Mouse (Mus musculus) hindbrain, embryonic 11.5 days (tissue): Measurements from ENCODE around the gene Efr3b. TPM values are rescaled to one million over a fixed set of nuclear protein-coding genes. Genes with fewer than 3 reads are reported as not detected.

Experiments used
- ATAC-seq: fragments of 200-750 bp; cut with Nextera tagmentation; 2 replicates; pipeline ENCODE4 v1.8.0; 2017; ENCODE audit warnings: mild to moderate bottlenecking, moderate TSS enrichment, moderate library complexity; ENCODE audit not compliant: low FRiP score
- DNase-seq: peaks from one replicate; pipeline ENCODE4 v3.0.0-alpha.2; 2015; ENCODE audit warnings: low spot score
- H3K27ac ChIP-seq: fragments of 300-500 bp; sonication (generic); 2 replicates; pipeline ENCODE4 v1.5.1; 2014; ENCODE audit warnings: mild to moderate bottlenecking, low read depth, low read length
- H3K27me3 ChIP-seq: fragments of 300-500 bp; sonication (generic); 2 replicates; pipeline ENCODE4 v1.6.1; 2014; ENCODE audit warnings: mild to moderate bottlenecking, low read length, moderate library complexity, mixed read lengths; ENCODE audit not compliant: control insufficient read depth, insufficient read depth
- H3K36me3 ChIP-seq: fragments of 300-500 bp; sonication (generic); 2 replicates; pipeline ENCODE4 v1.6.1; 2014; ENCODE audit warnings: mild to moderate bottlenecking, low read length, moderate library complexity, mixed read lengths; ENCODE audit not compliant: control insufficient read depth, insufficient read depth
- H3K4me1 ChIP-seq: fragments of 300-500 bp; sonication (generic); replicated peaks from 2 replicates; pipeline ENCODE4 v1.6.1; 2014; ENCODE audit warnings: low read length, mixed read lengths; ENCODE audit not compliant: control insufficient read depth, insufficient read depth
- H3K4me2 ChIP-seq: fragments of 300-500 bp; sonication (generic); replicated peaks from 2 replicates; pipeline ENCODE4 v1.6.1; 2014; ENCODE audit warnings: mild to moderate bottlenecking, low read depth, low read length
- H3K4me3 ChIP-seq: fragments of 300-500 bp; sonication (generic); 2 replicates; pipeline ENCODE4 v1.5.1; 2014; ENCODE audit warnings: low read depth, low read length
- H3K9ac ChIP-seq: fragments of 300-500 bp; sonication (generic); 2 replicates; pipeline ENCODE4 v1.6.1; 2014; ENCODE audit warnings: low read depth, low read length
- H3K9me3 ChIP-seq: fragments of 300-500 bp; sonication (generic); 2 replicates; pipeline ENCODE4 v1.6.1; 2016; ENCODE audit warnings: low read length; ENCODE audit not compliant: control insufficient read depth
- WGBS: fragments of 180-500 bp; shearing (Covaris S2); extraction: QIAGEN DNeasy Blood & Tissue Kit; methylation state at CpG from one replicate; pipeline ENCODE4 v1.1.7; 2014; 5-methylcytosine and 5-hydroxymethylcytosine counted together
- polyA plus RNA-seq: library from polyadenylated mRNA; unstranded; fragments of >200 nt; fragmentation: Nextera tagmentation; extraction: Ambion mirVana; gene quantifications from 2 replicates; pipeline ENCODE4 v1.2.1, GENCODE M21; 2014

Efr3b gene
- polyA plus RNA-seq, 1 experiment from 2014 or later, result 11.2 TPM

DNA sequence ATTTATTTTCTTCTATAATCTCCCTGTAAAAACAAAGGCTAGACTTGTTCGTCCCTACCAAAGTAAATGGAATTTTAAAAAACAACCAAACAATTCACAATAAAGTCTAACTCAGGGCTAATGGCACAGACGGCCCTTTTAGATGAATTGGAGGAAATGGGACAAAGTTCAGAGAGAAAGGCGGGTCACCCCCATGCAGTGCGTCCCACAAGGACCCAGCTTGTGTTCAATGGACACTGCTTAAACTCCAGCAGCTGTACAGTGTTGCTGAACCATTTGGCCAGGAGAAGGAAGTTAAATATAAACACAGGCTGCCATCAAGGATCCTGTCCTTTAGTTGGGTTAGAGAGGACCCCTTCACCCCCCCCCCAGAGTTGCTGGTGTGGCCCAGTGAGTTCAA lies 30.9 kb downstream of the Efr3b start:
- DNase-seq, result no peak
- Histone ChIP-seq H3K9me3 (no peaks in the 10 kb centered on the region), H3K4me2 (no peak overlapping the region), H3K36me3 (no peaks in the 10 kb centered on the region), H3K4me1 (no peaks in the 10 kb centered on the region), H3K9ac (no peak overlapping the region), H3K27me3 (no peaks in the 10 kb centered on the region), H3K27ac (no peak overlapping the region), H3K4me3 (no peak overlapping the region)
- 64% methylated on average over 4 of the region's 4 CpGs for WGBS
- no peak for ATAC-seq

DNA sequence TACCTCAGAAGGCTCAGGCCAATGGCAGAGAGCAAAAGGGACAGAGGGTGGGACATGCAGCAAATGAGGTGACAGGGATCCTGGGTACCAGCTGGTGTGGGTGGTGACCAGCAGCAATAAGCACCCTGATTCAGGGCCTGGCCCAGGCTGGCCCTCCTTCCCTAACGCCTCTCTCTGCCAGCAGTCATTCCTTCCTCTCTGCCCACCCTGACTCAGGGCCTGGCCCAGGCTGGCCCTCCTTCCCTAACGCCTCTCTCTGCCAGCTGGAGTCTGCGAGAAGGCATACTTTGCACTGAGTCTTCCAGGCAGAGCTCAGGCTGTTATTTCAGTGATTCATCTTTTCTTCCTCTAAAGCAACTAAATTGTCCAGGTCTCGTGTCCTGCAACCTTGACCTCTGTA lies 31.5 kb downstream of the Efr3b start:
- H3K27ac ChIP-seq, result peak overlapping the region; percentile 36; the same call in 1 of the 2 replicates
- DNase-seq, result no peak
- H3K4me1 ChIP-seq, result no peaks in the 10 kb centered on the region
- H3K4me2 ChIP-seq, result no peak overlapping the region
- WGBS, result 45% methylated on average over 4 of the region's 4 CpGs
- H3K9ac ChIP-seq, result no peak overlapping the region
- H3K36me3 ChIP-seq, result no peaks in the 10 kb centered on the region
- no peak overlapping the region for H3K4me3 ChIP-seq
- no peaks in the 10 kb centered on the region for H3K27me3 ChIP-seq
- H3K9me3 ChIP-seq, result no peaks in the 10 kb centered on the region
- peak; percentile 60 for ATAC-seq

DNA sequence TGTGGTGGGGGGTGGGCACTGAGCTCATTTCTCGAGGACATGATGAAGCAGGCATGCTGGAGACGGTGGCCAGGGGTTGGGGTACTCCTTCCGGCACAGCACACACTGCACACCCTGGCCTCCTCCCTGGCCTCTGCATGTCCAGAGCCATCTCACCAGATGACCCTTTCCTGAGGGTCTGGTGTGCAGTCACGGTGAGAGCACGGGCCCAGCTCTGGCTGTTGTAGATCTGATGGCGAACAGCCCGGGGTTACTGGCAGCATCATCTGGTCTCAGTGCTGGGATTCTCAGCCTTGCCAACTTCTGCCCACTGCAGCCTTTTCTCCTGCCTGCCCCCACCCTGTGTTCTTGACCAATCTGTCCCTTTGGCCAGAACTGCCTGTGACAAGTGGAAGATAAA lies 32.6 kb downstream of the Efr3b start:
- H3K27ac ChIP-seq, result no peak overlapping the region
- DNase-seq (no peak), ATAC-seq (no peak)
- 84% methylated on average over 7 of the region's 7 CpGs for WGBS
- no peak overlapping the region for H3K4me3 ChIP-seq
- H3K9ac ChIP-seq, result no peak overlapping the region
- no peaks in the 10 kb centered on the region for H3K4me1 ChIP-seq
- H3K36me3 ChIP-seq, result no peaks in the 10 kb centered on the region
- H3K9me3 ChIP-seq, result no peaks in the 10 kb centered on the region
- no peak overlapping the region for H3K4me2 ChIP-seq
- no peaks in the 10 kb centered on the region for H3K27me3 ChIP-seq

- Histone ChIP-seq H3K4me2 (no peak overlapping the region), H3K9ac (no peak overlapping the region), H3K36me3 (no peaks in the 10 kb centered on the region), H3K4me3 (no peak overlapping the region), H3K9me3 (no peaks in the 10 kb centered on the region), H3K27ac (no peak overlapping the region), H3K27me3 (no peaks in the 10 kb centered on the region), H3K4me1 (no peaks in the 10 kb centered on the region)
- DNase-seq (no peak), ATAC-seq (no peak)
- 15% methylated on average over 6 of the region's 6 CpGs for WGBS
These were observed 34.1 kb downstream of the Efr3b start for GRCm38 (mm10) chr12:4004648-4005047.

DNA sequence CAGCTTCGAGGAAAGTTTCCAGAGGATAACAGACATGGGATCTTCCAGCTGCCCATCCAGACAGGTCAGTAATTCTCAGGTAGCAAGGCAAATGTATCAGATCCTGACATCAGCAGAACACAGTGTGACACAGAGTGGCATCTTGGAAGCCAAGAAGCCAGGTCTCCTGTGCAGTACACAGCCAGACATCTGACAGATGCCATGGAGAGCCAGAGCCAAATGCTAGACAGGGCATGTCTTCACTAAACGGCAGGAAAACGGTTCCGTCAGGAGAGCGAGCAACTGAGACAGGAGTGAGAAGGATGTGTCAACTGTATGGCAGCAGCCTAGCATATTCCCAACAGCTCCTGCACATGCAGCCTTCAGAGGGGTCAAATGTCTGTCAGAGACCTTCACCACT lies 38.3 kb downstream of the Efr3b start:
- no peak overlapping the region for H3K27ac ChIP-seq
- ATAC-seq (no peak), DNase-seq (no peak)
- no peaks in the 10 kb centered on the region for H3K4me1 ChIP-seq
- H3K36me3 ChIP-seq, result no peaks in the 10 kb centered on the region
- H3K9me3 ChIP-seq, result no peaks in the 10 kb centered on the region
- H3K9ac ChIP-seq, result no peak overlapping the region
- no peak overlapping the region for H3K4me2 ChIP-seq
- H3K27me3 ChIP-seq, result no peaks in the 10 kb centered on the region
- H3K4me3 ChIP-seq, result no peak overlapping the region
- 97% methylated on average over 5 of the region's 5 CpGs for WGBS

- Histone ChIP-seq H3K4me1 (no peaks in the 10 kb centered on the region), H3K27ac (no peak overlapping the region), H3K4me3 (no peak overlapping the region), H3K27me3 (no peaks in the 10 kb centered on the region), H3K9me3 (no peaks in the 10 kb centered on the region), H3K36me3 (no peaks in the 10 kb centered on the region), H3K4me2 (no peak overlapping the region), H3K9ac (no peak overlapping the region)
- no peak for ATAC-seq
- DNase-seq, result no peak
- WGBS, result 91% methylated on average over 9 of the region's 9 CpGs
These were observed 42.0 kb downstream of the Efr3b start for GRCm38 (mm10) chr12:3996749-3997148.

DNA sequence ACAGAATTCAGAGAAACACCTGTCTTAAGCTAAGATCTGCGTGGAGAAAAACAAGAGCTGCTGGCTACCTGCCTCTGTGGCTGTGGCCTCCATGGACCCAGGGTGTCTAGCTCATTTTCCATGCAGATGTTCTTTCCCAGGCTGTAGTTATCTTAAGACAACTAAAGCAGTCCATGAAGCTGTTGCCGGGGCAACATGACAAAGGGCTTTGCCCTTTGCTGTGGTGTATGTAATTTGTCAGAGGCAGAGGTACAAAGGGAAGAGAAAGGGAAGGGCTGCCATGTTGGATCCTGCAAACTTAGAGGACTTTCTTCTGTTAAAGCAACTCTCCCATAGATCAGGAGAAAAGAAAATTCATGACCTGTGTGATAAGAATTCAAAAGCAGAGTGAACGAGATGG lies 47.7 kb downstream of the Efr3b start:
- no peaks in the 10 kb centered on the region for H3K36me3 ChIP-seq
- peak; percentile 51; the same call in 1 of the 2 replicates for ATAC-seq
- WGBS, result 51% methylated on average over 3 of the region's 3 CpGs
- H3K9me3 ChIP-seq, result no peaks in the 10 kb centered on the region
- no peak overlapping the region for H3K4me2 ChIP-seq
- H3K27ac ChIP-seq, result no peak overlapping the region
- no peaks in the 10 kb centered on the region for H3K4me1 ChIP-seq
- DNase-seq, result no peak
- H3K4me3 ChIP-seq, result no peak overlapping the region
- H3K9ac ChIP-seq, result no peak overlapping the region
- no peaks in the 10 kb centered on the region for H3K27me3 ChIP-seq

GRCm38 (mm10) chr12:3989943-3990342 lies 48.8 kb downstream of the Efr3b start:
- WGBS, result 22% methylated on average over 2 of the region's 2 CpGs
- Histone ChIP-seq H3K4me3 (no peak overlapping the region), H3K4me1 (no peaks in the 10 kb centered on the region), H3K9me3 (no peaks in the 10 kb centered on the region), H3K4me2 (no peak overlapping the region), H3K36me3 (no peaks in the 10 kb centered on the region), H3K27ac (no peak overlapping the region), H3K27me3 (no peaks in the 10 kb centered on the region), H3K9ac (no peak overlapping the region)
- DNase-seq (no peak), ATAC-seq (no peak)

GRCm38 (mm10) chr12:3984446-3984845 lies 54.3 kb downstream of the Efr3b start:
- Histone ChIP-seq H3K9ac (no peak overlapping the region), H3K36me3 (no peaks in the 10 kb centered on the region), H3K4me3 (no peak overlapping the region), H3K27ac (no peak overlapping the region), H3K4me1 (no peaks in the 10 kb centered on the region; the same call in 1 of the 2 replicates), H3K9me3 (no peaks in the 10 kb centered on the region), H3K4me2 (no peak overlapping the region), H3K27me3 (peaks cover 2% of the 10 kb centered on the region; the same call in 1 of the 2 replicates)
- ATAC-seq, result no peak
- no peak for DNase-seq
- 84% methylated on average over 9 of the region's 9 CpGs for WGBS
